Mouse (Mus musculus) layer of hippocampus, postnatal 14 days (tissue): Measurements from ENCODE around the gene Vamp2. TPM values are rescaled to one million over a fixed set of nuclear protein-coding genes. Genes with fewer than 3 reads are reported as not detected.

Source experiments
- DNase-seq, 2 experiments: peaks; one replicate each; pipeline ENCODE4 v3.0.0; 2021 to 2022; ENCODE audit warnings: low spot score in 2 of 2, mixed read lengths in 1 of 2
- total RNA-seq, 2 experiments: library from RNA; stranded (reverse); gene quantifications; 2 replicates each; pipeline ENCODE4 v1.2.3; 2021

Gene Vamp2
- total RNA-seq, 2 experiments from 2014 or later = 1,073 to 1,118 TPM

- DNase-seq = peak; percentile 78 to 92
Observed at GRCm38 (mm10) chr11:69125041-69125851, 37.0 kb downstream of the Vamp2 start.

DNA sequence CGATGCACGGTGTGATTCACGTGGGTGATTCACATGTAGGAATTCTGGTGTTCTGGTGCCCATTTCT lies 37.4 kb downstream of the Vamp2 start, which contains the start of gene Aloxe3:
Gene Aloxe3, plus strand, starts transcription at position 45 of the 67 bp plus-strand sequence.
- DNase-seq = no peak

DNA sequence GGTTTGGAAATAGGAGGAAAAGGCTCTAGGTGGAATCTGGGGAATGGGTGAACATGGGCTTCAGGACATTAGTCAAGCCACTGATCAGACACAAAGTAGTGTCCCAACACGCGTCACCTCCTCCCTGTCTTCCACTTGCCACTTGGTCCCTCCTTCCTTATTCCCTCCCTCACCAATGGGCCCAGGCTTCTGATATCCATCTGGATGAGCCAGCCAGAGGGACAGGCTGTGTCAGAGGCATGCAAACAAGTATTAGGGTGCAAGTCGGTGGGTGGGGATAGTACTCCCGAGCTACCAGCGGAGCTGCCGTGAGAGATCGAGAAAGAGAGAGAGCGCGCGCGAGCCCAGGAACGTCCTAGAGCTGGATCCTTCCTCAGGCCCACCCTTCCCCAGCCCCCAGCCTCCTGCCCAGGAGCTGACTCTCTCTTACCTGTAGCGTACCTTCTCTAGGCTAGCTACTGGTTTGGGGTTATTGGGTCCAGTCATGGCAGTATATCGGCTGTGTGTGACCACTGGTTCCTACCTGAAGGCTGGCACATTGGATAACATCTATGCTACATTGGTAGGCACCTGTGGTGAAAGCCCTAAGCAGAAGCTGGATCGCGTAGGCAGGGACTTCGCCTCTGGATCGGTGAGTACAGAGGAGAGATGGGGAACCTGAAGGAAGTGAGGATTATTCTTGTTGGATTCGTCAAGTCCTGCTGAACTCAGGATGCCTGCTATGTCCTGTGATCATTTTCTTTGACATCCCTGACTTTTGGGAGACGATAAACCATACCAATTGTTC lies 37.8 kb downstream of the Vamp2 start:
- no peak for DNase-seq

DNA sequence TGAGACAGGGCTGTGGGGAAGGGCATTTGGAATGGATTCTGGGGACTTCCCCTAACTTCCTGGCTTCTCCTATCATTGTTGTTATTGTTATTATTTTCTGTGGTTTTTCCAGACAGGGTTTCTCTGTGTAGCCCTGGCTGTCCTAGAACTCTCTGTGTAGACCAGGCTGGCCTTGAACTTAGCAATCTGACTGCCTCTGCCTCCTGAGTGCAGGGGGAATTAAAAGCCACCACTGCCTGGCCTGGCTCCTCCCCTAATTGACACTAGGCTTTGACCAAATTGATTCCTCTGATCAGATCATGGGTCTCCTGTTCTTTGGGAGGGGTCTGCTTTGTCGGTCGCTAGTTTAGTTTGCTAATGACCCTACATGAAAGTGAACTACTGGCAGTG lies 38.4 kb downstream of the Vamp2 start:
- DNase-seq = no peak

- DNase-seq = no peak
Observed at GRCm38 (mm10) chr11:69128426-69129122, 40.3 kb downstream of the Vamp2 start.

- DNase-seq = no peak
Observed at GRCm38 (mm10) chr11:69133566-69133922, 45.3 kb downstream of the Vamp2 start.

DNA sequence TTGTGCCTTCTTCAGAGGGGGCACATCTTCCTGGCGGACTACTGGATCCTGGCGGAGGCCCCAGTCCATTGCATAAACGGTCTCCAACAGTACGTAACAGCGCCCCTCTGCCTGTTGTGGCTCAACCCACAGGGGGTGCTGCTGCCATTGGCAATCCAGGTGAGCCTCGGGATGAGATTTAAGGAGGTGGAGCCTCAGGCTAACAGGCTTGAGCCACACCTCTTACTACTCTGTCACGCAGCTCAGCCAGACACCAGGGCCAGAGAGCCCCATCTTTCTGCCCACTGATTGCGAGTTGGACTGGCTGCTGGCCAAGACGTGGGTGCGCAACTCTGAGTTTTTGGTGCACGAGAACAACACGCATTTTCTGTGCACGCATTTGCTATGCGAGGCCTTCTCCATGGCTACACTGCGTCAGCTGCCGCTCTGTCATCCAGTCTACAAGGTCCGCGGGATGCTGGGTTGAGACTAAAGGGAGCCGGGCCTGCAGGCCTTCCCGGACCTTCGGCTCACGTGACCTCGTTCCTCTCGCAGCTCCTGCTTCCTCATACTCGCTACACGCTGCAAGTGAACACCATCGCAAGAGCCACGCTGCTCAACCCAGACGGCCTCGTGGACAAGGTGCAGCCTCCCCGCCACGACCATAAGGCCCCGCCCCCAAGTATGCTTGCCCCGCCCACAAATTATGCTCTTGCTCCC lies 45.8 kb downstream of the Vamp2 start:
- peak; percentile 79 to 84 for DNase-seq

GRCm38 (mm10) chr11:69134622-69134968 lies 46.3 kb downstream of the Vamp2 start:
- DNase-seq = no peak

DNA sequence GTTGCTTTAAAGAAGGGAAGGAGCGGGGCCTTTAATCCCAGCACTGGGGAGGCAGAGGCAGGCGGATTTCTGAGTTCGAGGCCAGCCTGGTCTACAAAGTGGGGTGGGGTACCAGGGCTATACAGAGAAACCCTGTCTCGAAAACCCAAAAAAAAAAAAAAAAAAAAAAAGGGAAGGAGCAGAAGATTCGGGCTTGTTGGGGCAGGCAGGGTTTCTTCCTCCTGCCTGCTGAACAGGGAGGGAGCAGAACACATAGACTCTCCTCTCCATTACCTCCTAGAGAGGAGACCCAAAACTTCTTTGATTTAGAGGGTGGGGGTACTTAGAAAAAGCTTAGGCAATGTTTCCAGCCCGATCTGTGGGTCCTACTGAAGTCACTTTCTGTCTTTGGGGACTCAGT lies 47.1 kb downstream of the Vamp2 start:
- DNase-seq = no peak

Other genes starting within 250 kb of the Vamp2 start
- 10 to 100 TPM; 85.1 to 93.1 TPM for gene Ndel1, start 216.6 kb upstream of the Vamp2 start, total RNA-seq
- gene Rnf222, start 199.9 kb upstream of the Vamp2 start, total RNA-seq = not detected
- gene Rpl26, start 186.9 kb upstream of the Vamp2 start, total RNA-seq = 100 to 1,000 TPM; 611 to 652 TPM
- under 1 TPM; 0.33 to 0.41 TPM for gene Odf4, start 161.4 kb upstream of the Vamp2 start, total RNA-seq
- 1 to 10 TPM; 7.6 to 9.7 TPM for gene Arhgef15, start 131.0 kb upstream of the Vamp2 start, total RNA-seq
- 1 to 10 TPM; 4.6 to 4.8 TPM for gene Slc25a35, start 120.4 kb upstream of the Vamp2 start, total RNA-seq
- gene Rangrf, start 113.3 kb upstream of the Vamp2 start, total RNA-seq = 10 to 100 TPM; 13.4 to 15.8 TPM
- gene Pfas, start 80.0 kb upstream of the Vamp2 start, total RNA-seq = 10 to 100 TPM; 24.1 to 25.3 TPM
- 10 to 100 TPM; 33.6 to 38.8 TPM for gene Ctc1, start 72.6 kb upstream of the Vamp2 start, total RNA-seq
- 1 to 10 TPM; 2.1 to 2.3 TPM for gene Aurkb, start 42.8 kb upstream of the Vamp2 start, total RNA-seq
- 10 to 100 TPM; 25.2 to 26.4 TPM for gene Borcs6, start 28.8 kb upstream of the Vamp2 start, total RNA-seq
- 10 to 100 TPM; 13.5 to 13.7 TPM for gene Tmem107, start 17.7 kb upstream of the Vamp2 start, total RNA-seq
- 10 to 100 TPM; 84.4 to 86.8 TPM for gene Per1, start 6.7 kb downstream of the Vamp2 start, total RNA-seq
- under 1 TPM; 0.46 to 0.62 TPM for gene Hes7, start 31.9 kb downstream of the Vamp2 start, total RNA-seq
- under 1 TPM; 0.88 to 0.95 TPM for gene 9130213A22Rik, start 34.1 kb downstream of the Vamp2 start, total RNA-seq
- 1 to 10 TPM; 2.9 to 5.7 TPM for gene Aloxe3, start 37.4 kb downstream of the Vamp2 start, total RNA-seq
- under 1 TPM; 0.65 to 0.95 TPM for gene Alox12b, start 68.5 kb downstream of the Vamp2 start, total RNA-seq
- 1 to 10 TPM; 5.5 to 8.4 TPM for gene Alox8, start 109.4 kb downstream of the Vamp2 start, total RNA-seq
- gene Gucy2e, start 148.5 kb downstream of the Vamp2 start, total RNA-seq = 1 to 10 TPM; 1.0 to 1.1 TPM
- 10 to 100 TPM; 15.3 to 16.9 TPM for gene Cntrob, start 235.3 kb downstream of the Vamp2 start, total RNA-seq
- 10 to 100 TPM; 65.5 to 79.1 TPM for gene Trappc1, start 235.5 kb downstream of the Vamp2 start, total RNA-seq
- gene Kcnab3, start 237.8 kb downstream of the Vamp2 start, total RNA-seq = 10 to 100 TPM; 15.2 to 18.6 TPM